Mouse (Mus musculus) cerebellum, postnatal 36 days (tissue): ENCODE measurements around the gene Sars2.

Experiments used
- DNase-seq, 2 experiments: peaks; one replicate each; pipeline ENCODE4 v3.0.0; 2021 to 2022; ENCODE audit warnings: mixed read lengths in 2 of 2

Sars2 gene

DNA sequence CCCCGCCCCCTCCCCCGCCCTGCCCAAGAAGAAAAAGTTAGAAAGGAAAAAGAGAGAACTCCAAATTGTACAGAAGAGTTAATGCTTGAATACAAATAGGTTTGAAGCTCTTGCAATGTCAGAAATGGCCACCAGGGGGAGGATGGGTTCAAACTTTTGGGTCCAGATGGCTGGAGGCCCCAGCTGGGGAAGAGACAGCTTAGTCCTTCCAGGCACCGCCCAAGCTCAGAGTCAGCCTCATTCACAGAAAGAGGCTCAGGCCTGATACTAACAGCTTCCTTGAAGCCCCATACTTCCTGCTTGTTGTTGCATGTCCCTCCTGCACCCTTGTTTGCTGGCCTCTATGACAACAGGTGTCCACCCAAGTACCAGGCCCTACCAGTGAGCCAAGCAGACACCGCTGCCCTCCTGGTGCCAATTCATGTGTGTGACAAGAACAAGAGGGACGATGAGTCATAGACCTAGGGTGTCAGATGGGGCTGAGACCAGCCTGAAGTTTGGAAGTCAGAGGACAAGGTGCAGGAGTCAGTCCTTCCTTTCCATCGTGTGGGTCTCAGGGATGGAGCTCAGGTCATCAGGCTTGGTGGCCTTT, 38.4 kb downstream of the Sars2 start:
- peak; percentile 91 to 95 for DNase-seq

DNA sequence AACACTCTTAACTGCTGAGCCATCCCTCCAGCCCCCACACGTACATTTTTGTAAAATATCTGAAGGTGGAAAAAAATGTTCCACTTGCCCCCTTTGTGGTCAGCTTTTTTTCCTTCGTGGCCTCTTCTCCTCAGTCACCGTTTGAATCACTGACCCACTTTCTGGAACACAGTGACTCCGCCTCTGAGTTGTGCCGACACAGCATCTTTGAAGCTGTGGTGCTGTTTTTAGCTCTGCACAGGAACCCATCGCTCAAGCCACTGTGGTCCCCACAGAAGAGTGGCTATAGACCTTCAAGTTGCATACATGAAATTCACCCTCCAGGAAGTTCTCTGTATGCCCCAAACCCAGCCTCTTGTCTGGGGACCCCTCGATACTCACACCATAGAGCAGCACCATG, 39.1 kb downstream of the Sars2 start:
- DNase-seq, result peak in 1 of 2 experiments; percentile 27

DNA sequence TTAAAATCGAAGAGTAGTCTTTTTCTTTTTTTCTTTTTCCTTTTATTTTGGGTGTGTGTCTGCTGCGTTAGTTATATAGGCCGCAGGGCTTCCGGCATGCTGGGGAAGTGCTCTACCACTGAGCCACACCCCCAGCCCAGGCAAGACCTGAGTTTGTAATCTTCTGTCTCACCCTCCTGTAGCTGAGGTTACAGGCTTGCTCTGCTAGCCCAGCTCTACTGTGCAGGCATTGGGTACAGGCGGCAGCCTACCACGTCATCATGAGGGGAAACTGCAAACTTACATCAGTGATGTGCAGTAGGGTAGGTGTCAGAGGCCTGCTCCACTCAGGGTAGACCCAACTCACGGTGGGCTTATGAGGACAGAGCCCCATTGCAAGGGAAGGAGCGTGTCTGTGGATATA, 39.5 kb downstream of the Sars2 start:
- DNase-seq, result no peak

DNA sequence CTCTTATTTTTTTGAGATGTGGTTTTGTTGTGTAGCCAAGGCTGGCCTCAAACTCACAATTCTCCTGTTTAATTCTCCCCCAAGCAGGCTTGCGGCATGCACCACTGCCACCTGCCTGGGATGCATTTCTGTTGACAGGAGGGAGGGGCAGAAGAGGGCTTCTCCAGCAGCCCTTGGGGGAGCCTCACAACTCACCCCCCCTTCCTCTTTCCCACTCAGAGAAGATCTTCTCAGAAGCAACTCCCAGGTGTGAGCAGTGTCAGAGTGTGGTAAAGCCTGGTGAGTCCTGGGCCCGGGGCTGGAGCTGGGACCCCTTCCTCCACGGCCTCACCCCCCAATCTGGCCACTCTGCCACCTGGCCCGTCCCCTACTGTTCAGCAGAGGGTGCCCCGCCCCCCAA, 43.4 kb downstream of the Sars2 start:
- DNase-seq, result no peak

DNA sequence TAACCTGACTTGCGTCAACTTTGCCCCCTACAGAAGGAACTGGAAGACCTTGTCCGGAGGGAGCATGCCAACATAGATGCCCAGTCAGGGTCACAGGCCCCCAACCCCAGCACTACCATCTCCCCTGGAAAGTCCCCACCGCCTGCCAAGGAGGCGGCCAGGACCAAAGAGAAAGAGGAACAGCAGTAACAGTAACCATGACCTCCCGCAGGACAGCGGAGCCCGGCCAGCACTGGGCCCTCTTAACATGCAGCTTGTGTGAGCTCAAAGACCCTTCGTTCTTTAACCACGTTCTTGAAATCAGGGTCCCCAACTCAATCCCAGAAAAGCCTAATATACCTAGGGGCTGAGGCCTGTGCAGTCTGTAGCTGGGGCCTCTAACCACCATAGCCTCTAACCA, 46.1 kb downstream of the Sars2 start:
- no peak for DNase-seq

DNA sequence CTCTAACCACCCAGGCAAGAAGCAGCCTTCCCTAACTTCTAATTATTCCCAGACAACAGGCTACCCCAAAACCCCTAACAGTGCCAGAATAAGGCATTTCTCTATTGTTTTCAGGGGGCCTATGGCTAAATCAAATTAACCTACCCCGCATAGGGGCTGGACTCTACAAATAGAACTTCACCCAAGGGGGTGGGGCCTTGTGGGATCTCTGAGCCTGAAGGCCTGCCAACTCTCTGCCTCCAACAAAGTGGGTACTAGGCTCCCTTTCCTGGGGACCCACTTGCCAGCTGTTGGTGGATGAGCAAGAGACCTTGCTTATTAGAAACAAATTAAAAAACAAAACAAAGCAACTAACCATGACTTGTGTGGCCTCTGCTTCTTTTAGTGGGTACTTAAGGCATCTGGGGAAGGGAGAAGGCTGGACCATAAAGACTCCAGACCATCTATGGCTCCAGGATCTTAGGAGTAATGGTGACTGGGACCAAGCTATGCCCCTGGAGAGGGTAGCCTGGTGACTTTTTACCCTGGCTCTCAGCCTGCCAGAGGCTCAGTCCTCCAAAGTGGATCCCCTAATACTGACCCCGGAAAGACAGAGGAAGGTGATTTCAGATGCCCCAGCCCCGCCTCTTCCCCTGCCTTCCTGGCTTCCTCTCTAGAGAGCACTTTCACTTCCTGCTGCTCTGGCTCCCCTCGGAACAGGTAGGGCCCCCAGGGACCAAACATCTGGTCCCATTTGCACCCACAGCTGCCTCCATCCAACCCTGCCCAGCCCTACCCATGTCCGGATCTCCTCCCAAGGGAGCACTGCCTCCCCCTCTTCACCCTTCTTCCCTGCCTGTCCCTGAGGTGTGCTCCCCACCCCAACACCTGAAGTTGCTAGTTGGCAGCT, 46.8 kb downstream of the Sars2 start, which contains the start of gene Rinl:
Gene Rinl, plus strand, starts transcription at position 663 of the 889 bp plus-strand sequence.
- DNase-seq, result no peak

DNA sequence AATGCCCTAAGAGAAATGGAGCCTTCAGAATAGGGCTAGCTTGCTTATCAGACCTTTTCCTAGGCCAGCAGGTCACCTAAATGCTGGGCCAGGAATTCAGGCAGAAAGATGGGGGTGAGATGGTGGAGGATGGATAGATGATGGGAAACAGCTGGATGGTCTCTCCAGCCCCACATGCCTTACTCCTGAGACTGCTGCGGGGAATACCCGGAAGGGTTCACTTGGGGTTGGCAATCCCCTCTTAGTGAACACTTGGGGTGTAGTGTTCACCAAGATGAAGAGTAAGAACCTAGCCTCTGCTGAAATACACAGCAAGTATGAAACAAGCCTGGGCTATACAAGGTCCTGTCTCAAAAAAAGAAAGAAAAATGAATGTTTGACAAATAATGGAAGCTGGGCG, 47.4 kb downstream of the Sars2 start:
- DNase-seq, result no peak

DNA sequence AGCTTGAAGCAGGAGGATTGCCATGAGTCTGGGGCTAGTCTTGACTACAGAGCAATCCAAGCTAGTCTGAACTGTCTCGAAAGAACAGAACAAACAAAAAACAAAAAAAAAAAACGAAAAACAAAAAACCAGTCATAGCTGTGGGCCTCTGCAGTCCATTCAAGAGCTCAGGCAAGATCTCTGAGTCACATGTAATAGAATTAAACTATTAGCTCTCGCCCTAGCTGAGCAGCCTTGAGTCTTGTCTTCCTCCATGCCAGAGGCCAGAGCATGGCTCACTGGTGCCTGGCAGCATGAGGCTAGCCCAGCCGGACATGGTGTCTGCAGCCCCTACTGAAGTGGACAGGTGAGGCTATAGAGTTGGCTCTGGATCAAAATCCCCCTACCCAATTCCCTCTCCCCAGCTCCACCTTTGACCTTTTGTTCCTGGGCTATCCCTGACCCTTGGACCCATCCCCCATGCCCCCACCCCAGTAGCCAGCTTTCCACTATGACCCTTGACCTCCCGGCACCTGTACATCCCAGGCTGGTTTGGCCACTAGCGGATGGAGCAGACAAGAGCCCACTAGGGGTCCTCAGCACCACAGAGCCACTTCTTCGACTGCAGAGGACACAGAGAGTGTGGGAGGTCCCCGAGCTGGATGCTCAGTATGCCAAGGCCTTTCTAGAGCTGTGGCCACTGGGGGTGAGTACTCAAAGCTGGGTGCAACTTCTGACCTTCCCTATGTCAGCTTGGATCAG, 48.4 kb downstream of the Sars2 start:
- DNase-seq, result no peak

DNA sequence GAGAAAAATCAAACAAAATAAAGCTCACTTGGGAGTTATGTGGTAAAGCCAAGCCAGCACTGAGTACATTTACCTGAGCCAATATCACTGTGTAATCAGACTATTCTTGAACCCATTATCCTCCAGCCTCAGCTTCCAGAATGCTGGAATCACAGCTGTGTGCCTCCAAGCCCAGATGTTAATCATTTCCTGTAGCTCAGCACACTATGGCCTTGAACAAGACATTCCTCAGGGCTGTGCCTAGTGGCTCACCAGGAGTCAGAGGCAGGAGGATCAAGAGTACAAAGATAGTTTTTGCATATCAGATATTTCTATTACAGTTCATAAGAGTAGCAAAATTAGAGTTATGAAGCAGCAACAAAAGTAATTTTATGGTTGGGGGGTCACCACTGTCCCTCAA, 49.9 kb downstream of the Sars2 start:
- no peak for DNase-seq

DNA sequence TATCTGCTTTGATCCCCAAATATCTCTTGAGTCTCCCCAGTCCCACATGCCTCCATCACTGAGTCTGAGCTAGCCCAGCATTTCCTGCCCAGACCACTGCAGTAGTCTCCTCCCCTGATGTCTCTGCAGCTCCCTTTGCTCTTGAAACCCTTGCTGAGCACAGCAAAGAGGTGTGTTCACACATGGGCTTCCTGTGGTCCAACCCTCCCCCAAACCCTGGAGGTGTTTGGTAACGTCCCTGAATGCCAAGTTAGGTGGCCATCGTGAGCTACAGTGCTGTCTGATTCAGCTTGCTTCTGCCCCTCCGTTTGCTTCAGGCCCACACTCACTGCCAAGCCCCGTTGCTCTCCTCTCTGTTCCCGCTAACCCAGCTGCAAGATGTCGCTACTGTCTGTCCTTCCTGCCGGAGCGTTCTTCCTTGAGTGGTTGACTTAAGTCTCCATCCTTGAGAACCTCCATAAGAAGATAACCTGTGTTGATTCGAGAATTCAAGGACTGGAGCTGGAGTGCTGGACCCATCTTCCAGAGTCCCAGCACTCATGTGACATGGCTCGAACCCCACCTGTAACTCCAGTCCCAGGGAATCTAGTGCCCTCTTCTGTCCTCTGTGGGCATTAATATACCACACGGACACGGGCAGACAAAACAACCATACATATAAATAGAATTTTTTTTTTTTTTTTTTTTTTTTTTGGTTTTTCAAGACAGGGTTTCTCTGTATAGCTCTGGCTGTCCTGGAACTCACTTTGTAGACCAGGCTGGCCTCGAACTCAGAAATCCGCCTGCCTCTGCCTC, 50.8 kb downstream of the Sars2 start:
- no peak for DNase-seq

DNA sequence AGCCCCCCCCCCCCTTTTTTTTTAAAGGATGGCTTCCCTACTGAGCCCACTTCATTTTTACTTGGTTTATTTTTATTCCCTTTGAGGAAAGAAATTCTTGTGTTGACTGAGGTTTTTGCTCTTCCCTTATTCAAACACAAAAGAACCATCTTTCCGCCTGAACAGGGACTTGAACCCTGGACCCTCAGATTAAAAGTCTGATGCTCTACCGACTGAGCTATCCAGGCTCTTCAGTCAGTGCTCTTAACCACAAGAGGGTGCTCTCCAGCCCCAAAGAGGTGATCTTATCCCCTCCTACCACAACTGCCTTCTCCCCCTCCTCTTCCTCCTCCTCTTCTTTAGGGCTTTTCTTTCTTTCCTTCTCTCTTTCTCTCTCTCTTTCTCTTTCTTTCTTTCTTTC, 52.0 kb downstream of the Sars2 start:
- no peak for DNase-seq

DNA sequence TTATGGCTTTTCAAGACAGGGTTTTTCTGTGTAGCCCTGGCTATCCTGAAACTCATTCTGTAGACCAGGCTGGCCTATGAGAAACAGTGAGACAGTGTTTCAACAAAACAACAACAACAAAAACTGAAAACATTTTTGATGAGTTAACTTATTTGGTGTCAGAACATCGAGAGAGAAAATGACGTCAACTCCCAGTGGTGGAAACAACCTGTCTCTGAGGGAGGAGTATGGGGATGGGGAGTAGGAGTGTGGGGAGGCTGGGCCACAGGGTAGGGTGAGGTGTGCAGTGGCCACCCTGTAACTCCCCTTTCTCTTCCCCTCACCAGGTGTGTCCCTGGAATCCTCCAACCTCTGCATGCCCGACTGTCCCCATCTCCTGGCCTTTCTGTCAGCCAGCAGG, 52.7 kb downstream of the Sars2 start:
- no peak for DNase-seq

DNA sequence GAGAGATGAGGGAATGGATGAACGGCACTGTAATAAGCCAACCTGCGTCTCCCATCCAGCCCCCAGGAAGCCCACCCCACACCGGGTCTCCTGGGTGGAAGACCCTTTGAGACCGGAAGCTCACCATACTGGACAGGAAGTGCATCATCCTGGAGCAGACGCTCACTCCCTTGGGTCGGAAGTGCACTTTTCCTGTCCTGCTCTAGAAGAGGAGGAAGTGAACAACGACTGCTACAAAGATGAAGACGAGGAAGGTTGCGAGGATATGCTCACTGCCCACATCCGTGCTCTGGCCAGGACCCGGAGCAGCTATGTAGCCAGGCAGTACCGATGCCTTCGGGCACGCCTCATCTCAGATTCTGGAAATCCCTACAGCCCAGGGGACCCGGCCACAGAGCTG, 54.0 kb downstream of the Sars2 start:
- no peak for DNase-seq

DNA sequence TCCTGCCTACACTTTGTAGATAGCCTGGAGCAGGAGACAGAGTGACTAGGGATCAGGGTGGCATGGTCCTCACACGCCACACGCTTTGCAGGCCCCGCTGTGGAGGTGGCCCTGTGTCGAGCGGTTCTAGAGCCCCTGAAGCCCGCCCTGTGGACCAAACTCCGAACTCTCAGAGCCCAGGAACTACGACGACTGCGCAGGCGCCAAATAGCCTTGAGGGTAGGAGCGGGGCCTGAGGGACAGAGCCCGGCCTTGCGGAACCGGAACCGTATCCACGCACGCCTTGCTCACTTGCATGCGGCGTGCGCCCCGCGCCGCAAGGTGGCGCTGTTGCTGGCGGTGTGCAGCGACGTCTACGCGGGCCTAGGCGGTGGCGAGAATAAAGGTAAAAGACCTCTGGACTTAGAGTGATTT, 54.8 kb downstream of the Sars2 start:
- DNase-seq, result peak; percentile 87 to 89

DNA sequence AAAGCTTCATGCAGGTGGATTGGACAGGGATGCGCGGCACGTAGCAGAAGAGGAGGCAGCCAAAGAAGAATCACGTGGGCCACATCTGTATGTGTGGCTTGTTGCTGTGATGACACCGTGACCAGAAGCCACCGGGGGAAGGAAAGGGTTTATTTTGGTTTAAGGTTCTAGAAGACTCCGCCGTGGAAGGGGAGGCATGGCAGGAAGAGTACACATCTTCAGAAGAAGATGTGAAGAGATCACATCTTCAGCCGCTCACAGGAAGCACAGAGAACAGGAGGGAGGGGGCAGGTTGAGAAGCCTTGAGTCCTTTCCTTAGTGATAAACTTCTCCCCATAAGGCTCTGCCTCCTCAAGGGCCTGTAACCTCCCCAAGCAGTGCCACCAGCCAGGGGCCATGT, 58.2 kb downstream of the Sars2 start:
- DNase-seq, result no peak

DNA sequence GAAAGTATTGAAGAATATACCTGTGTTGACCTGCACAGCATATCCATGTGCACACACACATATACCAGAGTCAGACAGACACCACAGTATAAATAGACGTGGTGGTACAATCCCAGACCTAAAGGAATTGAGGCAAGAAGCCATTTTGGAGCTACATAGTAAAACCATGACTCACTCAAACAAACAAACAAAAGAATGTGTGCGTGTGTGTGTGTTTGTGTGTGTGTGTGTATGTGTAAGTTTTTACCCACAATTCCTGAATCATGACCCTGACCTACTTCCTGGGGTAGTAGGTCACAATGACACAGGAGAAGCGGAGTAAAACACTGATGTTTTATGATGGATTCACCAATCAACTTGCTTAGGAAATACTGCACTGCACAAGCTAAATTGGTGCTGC, 59.7 kb downstream of the Sars2 start:
- DNase-seq, result no peak

DNA sequence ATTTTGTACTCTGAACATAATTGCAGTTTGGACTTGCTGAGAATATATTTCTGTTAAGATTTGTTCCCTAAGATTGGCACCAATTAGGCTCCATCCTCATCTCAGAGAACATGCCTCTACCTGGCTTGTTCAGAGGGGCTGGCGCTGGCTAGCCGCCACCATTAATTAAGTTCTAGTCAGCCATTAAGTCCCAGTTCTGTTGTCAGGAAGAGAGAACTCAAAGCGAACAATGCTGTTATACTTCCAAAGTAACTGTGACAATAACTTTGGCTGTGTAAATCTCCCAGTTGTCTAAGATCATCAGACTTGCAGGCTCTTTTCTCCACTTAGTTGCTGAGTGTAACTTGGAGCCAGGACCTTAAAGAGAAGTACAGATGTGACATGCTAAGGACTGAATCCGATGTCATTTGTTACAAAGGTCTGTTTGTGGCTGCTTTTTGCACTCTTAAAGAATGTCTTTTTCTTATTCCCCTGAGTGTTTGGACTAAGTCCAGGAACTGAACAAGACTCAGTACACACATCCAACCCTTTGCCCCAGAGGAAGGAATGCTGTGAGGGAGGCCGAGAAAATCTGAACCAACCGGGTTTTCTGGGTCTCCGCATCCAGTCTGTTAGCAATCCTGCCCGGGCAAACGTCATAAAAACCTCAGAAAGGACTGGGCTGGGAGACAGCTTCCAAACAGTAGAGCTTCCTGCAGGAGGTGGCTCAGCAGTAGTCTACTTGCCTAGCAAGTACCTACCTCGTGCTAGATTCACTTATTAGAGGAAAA, 60.3 kb downstream of the Sars2 start:
- DNase-seq, result no peak

DNA sequence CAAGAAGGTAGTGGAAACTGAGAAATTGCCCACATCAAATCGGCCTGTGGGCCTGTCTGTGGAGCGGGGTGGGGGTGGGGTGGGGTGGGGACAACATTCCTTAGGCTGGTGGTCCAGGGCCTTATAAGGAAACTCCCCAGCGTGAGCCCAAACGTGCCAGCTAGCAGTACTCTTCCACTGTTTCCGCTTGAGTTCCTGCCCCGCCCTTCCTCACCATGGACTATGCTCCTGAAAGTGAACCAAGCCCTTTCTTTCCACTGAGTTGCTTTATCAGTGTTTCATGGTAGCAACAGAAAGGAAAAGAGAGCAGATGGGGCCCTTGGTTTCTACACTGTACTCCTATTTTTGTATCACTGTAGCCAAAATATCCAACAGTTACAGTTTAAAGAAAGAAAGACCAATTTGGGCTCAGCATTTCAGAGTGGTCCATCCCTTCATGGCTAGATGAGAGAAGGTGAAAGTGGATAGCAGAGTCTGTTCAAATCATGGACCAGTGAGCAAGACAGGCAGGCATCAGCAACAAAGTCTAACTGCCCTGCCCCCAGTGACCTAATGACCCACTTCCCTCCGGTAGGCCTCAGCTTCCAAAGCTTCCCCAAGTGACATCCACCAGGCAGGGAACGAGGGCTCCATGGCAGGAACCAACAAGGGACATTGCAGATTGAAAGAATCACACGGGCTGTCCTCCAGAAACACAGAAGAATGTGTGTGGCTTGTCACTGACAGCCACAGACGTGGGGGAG, 61.2 kb downstream of the Sars2 start:
- DNase-seq, result no peak
